Mouse (Mus musculus): ENCODE results near the gene Dgke.

- TF ChIP-seq CTCF (IDR thresholded peaks at IDR 0.05; ENCODE audit: low read depth, low read length) (no peak), POLR2A (IDR thresholded peaks at IDR 0.05; ENCODE audit: insufficient read depth, low read length) (no peak), EP300 (IDR thresholded peaks at IDR 0.05; ENCODE audit: insufficient read depth, low read depth, low read length) (no peak)
These were observed 65.1 kb downstream of the Dgke start for GRCm38 (mm10) chr11:89001569-89001968.
